In genomic region chr19:50307046-50307445, GRCm38 (mm10) we compare ENCODE assay signal across 30 mouse cellular contexts.
"Had no signal": no experiment of that assay in that cellular context is flagged by ENCODE, and none has a peak within 500 bp of the region (broad histone marks: within the 10 kb centered on the region; RNA-seq: fewer than 3 reads in every experiment).

No protein-coding gene starts in this region.

- H3K27ac ChIP-seq: heart, embryonic 10.5 days; heart, embryonic 13.5 days; heart, embryonic 15.5 days; hindbrain, embryonic 10.5 days; hindbrain, embryonic 12.5 days; hindbrain, embryonic 13.5 days; hindbrain, embryonic 14.5 days; hindbrain, embryonic 15.5 days; hindbrain, postnatal 0 days; intestine, embryonic 15.5 days; kidney, embryonic 15.5 days; kidney, postnatal 0 days; layer of hippocampus, adult 2 months; left cerebral cortex, adult 2 months had no signal

- H3K36me3 ChIP-seq: heart, embryonic 10.5 days; heart, embryonic 12.5 days; heart, embryonic 13.5 days; heart, embryonic 15.5 days; hindbrain, embryonic 10.5 days; hindbrain, embryonic 12.5 days; hindbrain, embryonic 13.5 days; hindbrain, embryonic 15.5 days; intestine, embryonic 15.5 days; kidney, embryonic 15.5 days had no signal

- DNase-seq: heart, postnatal 10 days; heart, postnatal 14 days; heart, postnatal 36 days; heart, postnatal 4 days; kidney, adult 18-20 months; kidney, postnatal 10 days; kidney, postnatal 14 days; kidney, postnatal 4 days; layer of hippocampus, adult 9-11 months; layer of hippocampus, postnatal 36 days had no signal

- H3K27me3 ChIP-seq: heart, embryonic 12.5 days; heart, embryonic 13.5 days; heart, embryonic 15.5 days; hindbrain, embryonic 12.5 days; hindbrain, embryonic 13.5 days; hindbrain, embryonic 15.5 days; intestine, embryonic 15.5 days; kidney, embryonic 15.5 days had no signal

- ATAC-seq: hindbrain, embryonic 16.5 days; hindbrain, postnatal 0 days; inflammation-experienced regulatory T-cells, adult 6 months; intestine, embryonic 15.5 days; intestine, embryonic 16.5 days; intestine, postnatal 0 days had no signal

- H3K9ac ChIP-seq: heart, embryonic 12.5 days; heart, embryonic 13.5 days; heart, embryonic 15.5 days; hindbrain, embryonic 12.5 days; hindbrain, embryonic 13.5 days; hindbrain, embryonic 14.5 days; hindbrain, embryonic 15.5 days; intestine, embryonic 15.5 days; kidney, embryonic 15.5 days had no signal

- H3K9me3 ChIP-seq: heart, embryonic 10.5 days; heart, embryonic 12.5 days; heart, embryonic 13.5 days; heart, embryonic 15.5 days; hindbrain, embryonic 10.5 days; hindbrain, embryonic 12.5 days; hindbrain, embryonic 13.5 days; hindbrain, embryonic 15.5 days; intestine, embryonic 15.5 days; kidney, embryonic 15.5 days had no signal

- H3K4me3 ChIP-seq: heart, embryonic 10.5 days; heart, embryonic 12.5 days; heart, embryonic 13.5 days; heart, embryonic 15.5 days; hindbrain, embryonic 10.5 days; hindbrain, embryonic 12.5 days; hindbrain, embryonic 13.5 days; hindbrain, embryonic 15.5 days; intestine, embryonic 15.5 days; kidney, embryonic 15.5 days; layer of hippocampus, adult 2 months; left cerebral cortex, adult 2 months had no signal

- H3K4me2 ChIP-seq: heart, embryonic 11.5 days; heart, embryonic 12.5 days; heart, embryonic 13.5 days; heart, embryonic 15.5 days; hindbrain, embryonic 12.5 days; hindbrain, embryonic 13.5 days; hindbrain, embryonic 14.5 days; hindbrain, embryonic 15.5 days; intestine, embryonic 15.5 days; kidney, embryonic 15.5 days had no signal

- H3K4me1 ChIP-seq: heart, embryonic 10.5 days; heart, embryonic 12.5 days; heart, embryonic 13.5 days; heart, embryonic 15.5 days; hindbrain, embryonic 10.5 days; hindbrain, embryonic 12.5 days; hindbrain, embryonic 13.5 days; hindbrain, embryonic 15.5 days; intestine, embryonic 15.5 days; kidney, embryonic 15.5 days had no signal
